Mouse (Mus musculus) embryonic stem cell, embryonic (primary cell): ENCODE data around the gene Nf2.

ENCODE experiments used
- CTCF ChIA-PET, 4 experiments: fragments of 300-600 bp in 2 of 4; fragments of 350-600 bp in 2 of 4; sonication (Branson Sonifier 250); formaldehyde crosslinking; loops; one replicate each; lab custom pipeline; 2022; ENCODE audit warnings: inconsistent platforms in 2 of 4; lab: Charles Lee
- POLR2A ChIA-PET, 4 experiments: fragments of 300-600 bp in 2 of 4; fragments of 350-600 bp in 2 of 4; sonication (Branson Sonifier 250); formaldehyde crosslinking; loops; one replicate each; lab custom pipeline; 2022; ENCODE audit warnings: antibody characterized with exemption in 4 of 4, inconsistent platforms in 1 of 4; lab: Charles Lee

Nf2 gene

GRCm38 (mm10) chr11:4849258-4849943, at the start of gene Nf2:
TSS of gene Nf2 (minus strand) at chr11:4849536.
- ChIA-PET CTCF (interaction anchor here (0.6 to 4.1 kb wide), 22 partner anchors 10 to 891 kb away, joined by 3 to 21 read pairs (median 4); partner anchors contain the start of gene Nipsnap1 (in 1 of the 4)), POLR2A (interaction anchor here (0.5 to 7.8 kb wide), 49 partner anchors 9 to 726 kb away, joined by 3 to 162 read pairs (median 4); partner anchors contain the start of genes Nipsnap1 (in 3 of the 4), Ascc2 (in 1 of the 4), Nefh (in 1 of the 4) and Sec14l2 (in 1 of the 4))

- POLR2A ChIA-PET: interaction anchor here in 3 of 4 experiments (0.6 to 4.0 kb wide), 24 partner anchors 10 to 205 kb away, joined by 3 to 18 read pairs (median 3); partner anchors contain the start of genes Nipsnap1 (in 2 of the 3), Ewsr1 (in 1 of the 3), Gas2l1 (in 1 of the 3) and Rhbdd3 (in 1 of the 3)
- CTCF ChIA-PET: interaction anchor here (0.6 to 4.4 kb wide), 16 partner anchors 7 to 1126 kb away, joined by 3 to 27 read pairs (median 4); no protein-coding TSS in a partner anchor
Observed at GRCm38 (mm10) chr11:4894848-4895816, 45.8 kb upstream of the Nf2 start, which contains the start of gene Thoc5. TSS of gene Thoc5 (plus strand) at chr11:4895320.

- POLR2A ChIA-PET: interaction anchor here (0.6 to 6.2 kb wide), 9 partner anchors 8 to 44 kb away, joined by 3 to 27 read pairs (median 5); partner anchors contain the start of gene Nipsnap1 (in 2 of the 4)
- CTCF ChIA-PET: interaction anchor here in 3 of 4 experiments (0.5 to 3.4 kb wide), 5 partner anchors 10 to 44 kb away, joined by 4 to 11 read pairs (median 6); no protein-coding TSS in a partner anchor
Observed at GRCm38 (mm10) chr11:4886987-4887386, 37.7 kb upstream of the Nf2 start.

- CTCF ChIA-PET: interaction anchor here (0.6 to 3.6 kb wide), 16 partner anchors 8 to 539 kb away, joined by 3 to 31 read pairs (median 4); partner anchors contain the start of genes Nipsnap1 (in 2 of the 4) and Thoc5 (in 1 of the 4)
Observed at GRCm38 (mm10) chr11:4885385-4885903, 36.1 kb upstream of the Nf2 start.

GRCm38 (mm10) chr11:4882892-4883627, 33.7 kb upstream of the Nf2 start:
- ChIA-PET CTCF (interaction anchor here (0.5 to 3.6 kb wide), 81 partner anchors 9 to 690 kb away, joined by 3 to 51 read pairs (median 4); partner anchors contain the start of genes Nipsnap1 (in 4 of the 4), Thoc5 (in 3 of the 4), Nefh (in 2 of the 4) and Nf2 (in 2 of the 4)), POLR2A (interaction anchor here (0.6 to 2.2 kb wide), 56 partner anchors 8 to 879 kb away, joined by 3 to 24 read pairs (median 4); partner anchors contain the start of genes Ewsr1 (in 3 of the 4), Nipsnap1 (in 3 of the 4), Rhbdd3 (in 3 of the 4) and Nf2 (in 2 of the 4))

More at GRCm38 (mm10) chr11:4885385-4885903, 36.1 kb upstream of the Nf2 start:
- POLR2A ChIA-PET: interaction anchor here in 3 of 4 experiments (0.6 to 6.2 kb wide), 6 partner anchors 10 to 1159 kb away, joined by 3 to 27 read pairs (median 5); partner anchors contain the start of genes Nipsnap1 (in 1 of the 3) and Thoc5 (in 1 of the 3)

GRCm38 (mm10) chr11:4881087-4881486, 31.8 kb upstream of the Nf2 start:
- CTCF ChIA-PET: interaction anchor here in 2 of 4 experiments (0.6 to 1.7 kb wide), 2 partner anchors 19 to 920 kb away, joined by 4 to 7 read pairs; no protein-coding TSS in a partner anchor
- POLR2A ChIA-PET: interaction anchor here in 2 of 4 experiments (0.5 to 3.0 kb wide), 6 partner anchors 9 to 128 kb away, joined by 3 to 13 read pairs (median 6); partner anchors contain the start of genes Nf2 (in 2 of the 2) and Thoc5 (in 1 of the 2)

- ChIA-PET POLR2A (interaction anchor here (0.7 to 3.4 kb wide), 38 partner anchors 8 to 604 kb away, joined by 3 to 36 read pairs (median 5); partner anchors contain the start of genes Nf2 (in 2 of the 4), Thoc5 (in 2 of the 4) and Ascc2 (in 1 of the 4)), CTCF (interaction anchor here (0.5 to 3.7 kb wide), 21 partner anchors 8 to 626 kb away, joined by 3 to 51 read pairs (median 4); no protein-coding TSS in a partner anchor)
Observed at GRCm38 (mm10) chr11:4874551-4874950, 25.2 kb upstream of the Nf2 start.

- POLR2A ChIA-PET: interaction anchor here (0.6 to 3.4 kb wide), 46 partner anchors 8 to 687 kb away, joined by 3 to 36 read pairs (median 4); partner anchors contain the start of genes Nf2 (in 2 of the 4), Thoc5 (in 2 of the 4), Ascc2 (in 1 of the 4) and Nefh (in 1 of the 4)
- CTCF ChIA-PET: interaction anchor here (0.5 to 3.7 kb wide), 27 partner anchors 8 to 626 kb away, joined by 3 to 51 read pairs (median 4); partner anchors contain the start of gene Nf2 (in 1 of the 4)
Observed at GRCm38 (mm10) chr11:4873755-4874475, 24.6 kb upstream of the Nf2 start, which contains the start of gene Nipsnap1. TSS of gene Nipsnap1 (plus strand) at chr11:4873951.

- POLR2A ChIA-PET: interaction anchor here in 3 of 4 experiments (0.5 to 14.3 kb wide), 29 partner anchors 9 to 679 kb away, joined by 3 to 162 read pairs (median 4); partner anchors contain the start of genes Nf2 (in 2 of the 3), Nipsnap1 (in 2 of the 3) and Tbc1d10a (in 1 of the 3)
- CTCF ChIA-PET: interaction anchor here (0.6 to 3.7 kb wide), 34 partner anchors 8 to 607 kb away, joined by 3 to 45 read pairs (median 4); partner anchors contain the start of genes Nf2 (in 2 of the 4), Nipsnap1 (in 1 of the 4) and Thoc5 (in 1 of the 4)
Observed at GRCm38 (mm10) chr11:4865645-4866251, 16.4 kb upstream of the Nf2 start.

GRCm38 (mm10) chr11:4862730-4863129, 13.4 kb upstream of the Nf2 start:
- POLR2A ChIA-PET: interaction anchor here in 3 of 4 experiments (0.6 to 14.3 kb wide), 27 partner anchors 9 to 803 kb away, joined by 3 to 162 read pairs (median 4); partner anchors contain the start of genes Nf2 (in 2 of the 3), Nipsnap1 (in 2 of the 3), Ewsr1 (in 1 of the 3) and Rhbdd3 (in 1 of the 3)
- CTCF ChIA-PET: interaction anchor here (0.5 to 4.1 kb wide), 21 partner anchors 10 to 1052 kb away, joined by 3 to 19 read pairs (median 5); partner anchors contain the start of genes Nf2 (in 2 of the 4) and Nipsnap1 (in 2 of the 4)

GRCm38 (mm10) chr11:4861816-4862604, 12.7 kb upstream of the Nf2 start:
- POLR2A ChIA-PET: interaction anchor here (0.6 to 14.3 kb wide), 37 partner anchors 8 to 803 kb away, joined by 3 to 162 read pairs (median 4); partner anchors contain the start of genes Nipsnap1 (in 3 of the 4), Nf2 (in 2 of the 4), Ascc2 (in 1 of the 4) and Ewsr1 (in 1 of the 4)
- CTCF ChIA-PET: interaction anchor here (0.6 to 4.1 kb wide), 18 partner anchors 10 to 1053 kb away, joined by 3 to 19 read pairs (median 5); partner anchors contain the start of genes Nf2 (in 2 of the 4) and Nipsnap1 (in 1 of the 4)

GRCm38 (mm10) chr11:4860986-4861385, 11.7 kb upstream of the Nf2 start:
- CTCF ChIA-PET: interaction anchor here in 3 of 4 experiments (0.5 to 4.1 kb wide), 11 partner anchors 9 to 1348 kb away, joined by 3 to 19 read pairs (median 7); partner anchors contain the start of genes Nipsnap1 (in 2 of the 3) and Nf2 (in 1 of the 3)
- POLR2A ChIA-PET: interaction anchor here (0.6 to 14.3 kb wide), 21 partner anchors 9 to 394 kb away, joined by 3 to 162 read pairs (median 4); partner anchors contain the start of genes Nf2 (in 3 of the 4), Nipsnap1 (in 2 of the 4) and Ascc2 (in 1 of the 4)
